Mouse (Mus musculus) thymus, adult 2 months (tissue): ENCODE results near the gene Morf4l1. TPM values are rescaled to one million over a fixed set of nuclear protein-coding genes. Genes with fewer than 3 reads are reported as not detected.

Source experiments
- DNase-seq: peaks from one replicate; pipeline ENCODE4 v3.0.0; 2021
- H3K27ac ChIP-seq: fragments of 200-500 bp; 2 replicates; pipeline ENCODE4 v1.5.1; 2012; ENCODE audit warnings: low read length, control low read depth; ENCODE audit not compliant: control insufficient read depth, insufficient read depth
- H3K27me3 ChIP-seq: fragments of 200-500 bp; 2 replicates; pipeline ENCODE4 v1.6.1; 2012; ENCODE audit warnings: mild to moderate bottlenecking, low read length, moderate library complexity, mixed read lengths; ENCODE audit not compliant: control insufficient read depth, insufficient read depth
- H3K36me3 ChIP-seq: fragments of 200-500 bp; 2 replicates; pipeline ENCODE4 v1.6.1; 2012; ENCODE audit warnings: mild to moderate bottlenecking, low read length, moderate library complexity; ENCODE audit not compliant: control insufficient read depth, insufficient read depth
- H3K4me1 ChIP-seq: fragments of 200-500 bp; replicated peaks from 2 replicates; pipeline ENCODE4 v1.6.1; 2012; ENCODE audit warnings: low read length; ENCODE audit not compliant: control insufficient read depth, insufficient read depth
- H3K4me3 ChIP-seq: fragments of 200-500 bp; 2 replicates; pipeline ENCODE4 v1.5.1; 2012; ENCODE audit warnings: mild to moderate bottlenecking, low read length, control low read depth, moderate library complexity; ENCODE audit not compliant: control insufficient read depth, insufficient read depth
- CTCF ChIP-seq: fragments of 200-500 bp; IDR thresholded peaks from 2 replicates; pipeline ENCODE4 v1.5.1; 2012; ENCODE audit warnings: mild to moderate bottlenecking, control low read depth, low read length, moderate library complexity, borderline replicate concordance; ENCODE audit not compliant: control insufficient read depth, poor library complexity, insufficient read depth; ENCODE audit errors: extremely low read depth
- POLR2A ChIP-seq: fragments of 200-500 bp; IDR thresholded peaks from 2 replicates; pipeline ENCODE4 v1.6.1; 2012; ENCODE audit warnings: mild to moderate bottlenecking, low read length, control low read depth, moderate library complexity; ENCODE audit not compliant: control insufficient read depth, poor library complexity, insufficient read depth; ENCODE audit errors: extremely low read depth
- WGBS: fragments of 180-500 bp; shearing (Covaris S2); methylation state at CpG from one replicate; pipeline ENCODE4 v1.1.7; 2018; 5-methylcytosine and 5-hydroxymethylcytosine counted together
- polyA plus RNA-seq: library from polyadenylated mRNA; depleted of rRNA; stranded (reverse); fragments of >200 nt; gene quantifications from 2 replicates; pipeline ENCODE4 v1.2.3, GENCODE M21; 2012

Gene Morf4l1
- polyA plus RNA-seq, 1 experiment: 104 TPM

GRCm38 (mm10) chr9:90126260-90127010, 11.9 kb upstream of the Morf4l1 start:
- Histone ChIP-seq H3K4me1 (peaks cover 2% of the 10 kb centered on the region; the same call in 1 of the 2 replicates), H3K4me3 (peak overlapping the region; percentile 34), H3K36me3 (no peaks in the 10 kb centered on the region), H3K27me3 (no peaks in the 10 kb centered on the region), H3K27ac (no peak overlapping the region)
- 4% methylated on average over 30 of the region's 30 CpGs for WGBS
- TF ChIP-seq CTCF: no peak
- no peak for TF ChIP-seq POLR2A
- DNase-seq: peak; percentile 85

GRCm38 (mm10) chr9:90125416-90126099, 11.0 kb upstream of the Morf4l1 start:
- Histone ChIP-seq H3K36me3 (no peaks in the 10 kb centered on the region), H3K27me3 (no peaks in the 10 kb centered on the region), H3K4me1 (peaks cover 2% of the 10 kb centered on the region; the same call in 1 of the 2 replicates), H3K27ac (no peak overlapping the region), H3K4me3 (no peak overlapping the region)
- WGBS: 55% methylated on average over 7 of the region's 7 CpGs
- no peak for DNase-seq
- TF ChIP-seq CTCF: no peak
- TF ChIP-seq POLR2A: no peak

DNA sequence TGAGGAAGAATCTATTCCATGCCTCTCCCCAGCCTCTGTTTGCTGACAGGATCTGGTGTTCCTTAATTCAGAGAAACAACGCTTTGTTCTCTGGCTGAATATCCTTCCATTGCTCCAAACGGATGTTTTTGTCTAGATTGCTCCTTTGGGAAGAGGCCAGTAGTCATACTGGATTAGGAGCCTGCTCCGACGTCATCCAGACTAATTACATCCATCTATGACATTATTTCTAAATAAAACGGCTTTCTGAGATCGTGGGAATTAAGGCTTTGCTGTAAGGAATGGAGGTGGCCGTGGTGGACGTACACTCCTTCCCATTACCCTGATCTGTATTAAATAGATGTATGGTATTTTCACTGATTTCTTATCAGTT, 10.3 kb upstream of the Morf4l1 start:
- Histone ChIP-seq H3K4me3 (no peak overlapping the region), H3K27ac (no peak overlapping the region), H3K27me3 (no peaks in the 10 kb centered on the region), H3K4me1 (peaks cover 2% of the 10 kb centered on the region; the same call in 1 of the 2 replicates), H3K36me3 (no peaks in the 10 kb centered on the region)
- TF ChIP-seq CTCF: no peak
- no peak for TF ChIP-seq POLR2A
- 92% methylated on average over 8 of the region's 8 CpGs for WGBS
- no peak for DNase-seq

DNA sequence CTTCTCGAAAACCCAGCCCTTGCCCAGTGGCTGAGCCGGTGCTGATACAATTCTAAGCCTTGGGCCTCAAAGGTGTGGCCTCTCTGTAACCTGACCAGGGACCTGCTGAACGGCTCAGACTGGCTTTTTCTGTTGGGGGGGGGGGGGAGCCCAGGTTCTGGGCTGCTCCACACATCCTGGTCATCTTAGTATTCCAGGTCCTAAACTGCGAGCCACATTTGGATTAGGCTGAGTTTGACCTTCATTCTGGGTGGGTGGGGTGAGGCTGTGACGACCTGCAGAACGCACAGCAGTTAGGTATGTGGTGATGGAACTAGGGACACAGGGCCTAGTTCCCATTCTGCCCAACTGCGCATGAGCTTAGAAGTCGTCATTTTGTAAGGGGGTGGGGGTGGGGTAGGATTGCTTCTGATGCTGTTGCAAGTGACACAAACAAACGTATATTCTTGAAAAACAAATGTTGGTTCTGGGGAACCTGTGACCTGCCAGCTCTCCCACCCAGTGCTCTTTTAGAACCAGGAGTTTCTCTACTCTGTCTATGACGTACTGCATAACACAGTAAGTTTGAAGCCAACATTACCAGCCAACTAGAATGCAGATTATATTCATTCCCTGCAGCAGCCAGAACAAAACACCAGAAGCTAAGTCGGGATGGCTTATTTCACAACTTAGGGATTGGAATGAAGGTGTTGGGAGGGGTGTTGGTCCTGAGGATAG, 9.7 kb upstream of the Morf4l1 start:
- no peak overlapping the region for H3K27ac ChIP-seq
- TF ChIP-seq CTCF (no peak), POLR2A (no peak)
- no peaks in the 10 kb centered on the region for H3K36me3 ChIP-seq
- no peak for DNase-seq
- peaks cover 2% of the 10 kb centered on the region; the same call in 1 of the 2 replicates for H3K4me1 ChIP-seq
- H3K4me3 ChIP-seq: no peak overlapping the region
- 87% methylated on average over 11 of the region's 11 CpGs for WGBS
- H3K27me3 ChIP-seq: no peaks in the 10 kb centered on the region

DNA sequence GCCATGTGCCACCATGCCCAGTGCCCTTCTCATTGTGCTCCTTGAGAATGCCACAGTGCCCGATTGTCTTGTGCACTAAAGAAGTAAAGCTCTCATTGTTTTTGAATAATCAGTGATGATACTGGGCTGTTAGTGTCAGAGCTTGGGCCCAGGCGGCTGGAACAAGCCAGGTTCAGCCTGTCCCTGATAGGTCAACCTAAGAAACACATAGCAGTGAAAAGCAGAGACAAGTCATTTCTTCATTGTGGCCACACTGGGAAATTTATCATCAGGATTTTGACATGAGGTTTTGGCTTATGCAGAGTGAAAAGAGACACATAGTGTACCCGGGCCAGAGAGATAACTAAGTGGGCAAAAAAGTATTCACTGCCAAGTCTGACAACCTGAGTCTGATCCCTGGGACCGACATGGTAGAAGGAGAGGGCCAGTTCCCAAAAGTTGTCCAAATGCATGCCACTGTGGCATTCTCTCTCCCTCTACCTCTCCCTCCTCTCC, 7.7 kb upstream of the Morf4l1 start:
- TF ChIP-seq CTCF: no peak
- no peak for TF ChIP-seq POLR2A
- H3K4me3 ChIP-seq: no peak overlapping the region
- peaks cover 2% of the 10 kb centered on the region; the same call in 1 of the 2 replicates for H3K4me1 ChIP-seq
- WGBS: 91% methylated on average over 4 of the region's 4 CpGs
- H3K27me3 ChIP-seq: no peaks in the 10 kb centered on the region
- no peak overlapping the region for H3K27ac ChIP-seq
- DNase-seq: no peak
- no peaks in the 10 kb centered on the region for H3K36me3 ChIP-seq

DNA sequence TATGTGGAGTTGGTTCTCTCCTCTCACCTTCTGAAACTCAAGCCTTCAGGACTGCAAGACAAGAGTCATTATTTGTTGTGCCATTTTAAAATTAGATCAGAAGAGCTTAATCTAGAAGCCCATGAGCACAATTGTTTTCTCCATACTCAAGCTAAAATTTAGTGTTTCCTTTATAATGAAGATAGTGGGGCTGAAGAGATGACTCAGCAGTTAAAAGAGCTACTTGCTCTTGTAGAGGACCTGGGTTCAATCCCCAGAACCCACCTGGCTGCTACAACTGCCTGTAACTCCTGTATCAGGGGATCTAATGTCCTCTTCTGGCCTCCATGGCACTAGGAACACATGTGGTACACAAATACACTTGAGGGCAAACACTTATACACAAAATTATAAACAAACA, 2.7 kb upstream of the Morf4l1 start:
- no peak overlapping the region for H3K27ac ChIP-seq
- DNase-seq: no peak
- H3K27me3 ChIP-seq: no peaks in the 10 kb centered on the region
- peaks cover 7% of the 10 kb centered on the region for H3K4me1 ChIP-seq
- no peaks in the 10 kb centered on the region for H3K36me3 ChIP-seq
- TF ChIP-seq CTCF: no peak
- no peak for TF ChIP-seq POLR2A
- H3K4me3 ChIP-seq: no peak overlapping the region
